Mouse (Mus musculus) spleen, adult 12 weeks (tissue): ENCODE measurements around the gene Vps52.

Source experiments
- DNase-seq: peaks from one replicate; pipeline ENCODE4 v3.0.0; 2022; ENCODE audit warnings: low spot score

Gene Vps52

DNA sequence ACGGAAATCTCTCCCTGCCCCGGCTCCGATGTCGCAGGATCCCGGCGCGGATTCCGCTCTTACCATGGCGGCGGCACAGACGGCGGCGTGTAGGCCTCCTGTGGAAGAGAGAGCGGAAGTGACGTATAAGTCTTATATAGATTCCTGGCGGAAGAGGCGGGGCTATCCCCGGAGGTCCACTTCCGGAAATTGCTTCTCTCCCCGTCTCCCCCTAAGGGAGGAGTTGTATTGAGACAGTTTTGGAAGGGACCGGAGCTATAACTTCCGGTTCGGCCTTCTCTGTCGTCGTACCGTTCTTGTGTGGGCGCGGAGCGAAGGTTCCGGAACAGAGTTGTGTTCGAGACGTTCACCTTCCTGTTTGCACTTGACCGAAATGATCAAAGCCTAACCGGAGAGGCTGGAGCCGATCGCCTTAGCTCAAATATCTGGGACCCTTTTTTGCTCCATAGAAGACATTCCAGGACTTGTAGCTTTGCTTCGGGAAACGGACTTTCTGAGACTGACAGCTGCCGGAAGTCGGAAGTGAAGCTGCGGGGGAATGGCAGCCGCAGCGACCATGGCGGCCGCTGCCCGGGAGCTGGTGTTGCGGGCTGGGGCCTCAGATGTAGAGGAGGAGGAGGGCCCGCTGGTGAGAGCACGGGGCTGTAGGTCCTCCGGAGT lies at the start of gene Vps52, which contains the start of gene Rps18:
Gene Vps52, plus strand, starts transcription at position 258 of the 660 bp plus-strand sequence.
Gene Rps18, minus strand, starts transcription at position 447 of the 660 bp plus-strand sequence.
- peak; percentile 95 for DNase-seq

DNA sequence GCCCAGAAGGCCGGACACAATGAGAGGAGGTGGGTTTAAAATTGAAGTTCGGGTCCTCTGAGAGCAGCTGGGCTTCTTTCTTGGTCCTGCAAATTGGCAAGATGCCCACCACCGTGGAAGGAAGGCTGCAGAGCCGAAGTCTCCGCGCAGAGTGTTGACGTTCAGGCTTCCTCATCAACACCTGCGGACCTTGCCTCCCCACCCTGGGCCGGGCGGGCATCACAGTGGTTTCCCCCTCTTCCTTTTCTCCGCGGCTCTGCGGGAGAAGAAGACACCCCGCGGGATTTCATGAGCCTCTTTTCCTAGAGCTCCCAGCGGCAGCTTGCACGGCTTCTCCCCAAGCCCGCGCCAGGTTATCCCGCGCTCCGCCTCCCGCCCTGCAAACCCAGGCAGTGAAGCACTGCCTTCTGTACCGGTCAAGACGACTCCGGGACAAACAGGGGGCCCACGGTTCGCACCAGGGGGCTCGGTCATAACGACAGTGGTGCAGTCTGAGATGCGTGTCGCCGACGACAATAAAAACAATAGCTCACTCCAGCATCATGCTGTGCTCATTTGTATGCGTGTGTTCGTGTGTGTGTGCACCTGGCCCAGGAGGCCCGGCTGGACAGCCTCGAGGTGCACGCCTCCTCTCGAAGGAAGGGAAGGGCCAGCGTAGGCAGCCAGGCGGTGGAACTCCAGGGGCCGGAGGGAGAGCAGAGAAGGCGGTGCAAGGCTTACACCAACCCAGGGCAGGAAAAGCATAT lies 47.1 kb upstream of the Vps52 start:
- DNase-seq = no peak

DNA sequence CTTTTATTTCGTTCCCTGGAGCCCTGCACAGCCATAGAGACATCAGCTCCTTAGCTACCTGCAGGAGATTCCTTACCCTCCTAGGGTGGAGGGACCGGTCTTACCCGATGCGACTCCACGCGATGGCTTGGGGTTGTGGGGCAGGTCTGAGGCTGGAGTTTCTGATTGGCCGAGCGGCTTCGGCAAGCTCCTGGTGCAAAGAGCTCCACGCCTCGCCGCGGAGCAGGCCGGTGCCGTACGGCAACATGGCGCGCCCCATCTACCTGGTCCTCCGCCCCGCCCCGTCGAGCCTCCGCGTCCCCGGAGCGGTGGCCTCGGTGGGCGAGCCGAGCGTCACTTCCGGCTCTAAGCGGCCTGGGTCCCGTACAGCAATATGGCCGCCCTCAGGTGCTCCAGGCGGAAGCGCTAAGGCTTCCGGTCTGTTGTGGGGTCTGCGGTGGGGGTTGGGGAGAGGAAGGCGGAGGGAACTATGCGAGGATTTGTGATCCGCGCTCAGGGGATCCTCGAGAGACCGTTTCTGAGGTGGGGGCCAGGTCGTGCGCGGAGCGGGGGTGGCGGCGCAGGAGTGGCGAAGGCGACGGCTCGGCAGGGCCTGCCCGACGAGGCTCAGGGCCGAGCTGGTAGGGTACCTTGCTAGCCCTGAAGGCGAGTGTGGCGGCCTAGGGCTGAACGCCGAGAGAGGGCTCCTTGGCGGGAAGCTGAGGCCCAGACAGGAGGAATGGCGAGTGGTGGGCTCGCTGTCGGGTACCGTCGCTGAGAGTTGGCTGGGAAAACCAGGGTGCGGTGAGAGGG lies 46.3 kb upstream of the Vps52 start, which contains the start of gene Daxx:
Gene Daxx, plus strand, starts transcription at position 338 of the 792 bp plus-strand sequence.
- peak; percentile 95 for DNase-seq

DNA sequence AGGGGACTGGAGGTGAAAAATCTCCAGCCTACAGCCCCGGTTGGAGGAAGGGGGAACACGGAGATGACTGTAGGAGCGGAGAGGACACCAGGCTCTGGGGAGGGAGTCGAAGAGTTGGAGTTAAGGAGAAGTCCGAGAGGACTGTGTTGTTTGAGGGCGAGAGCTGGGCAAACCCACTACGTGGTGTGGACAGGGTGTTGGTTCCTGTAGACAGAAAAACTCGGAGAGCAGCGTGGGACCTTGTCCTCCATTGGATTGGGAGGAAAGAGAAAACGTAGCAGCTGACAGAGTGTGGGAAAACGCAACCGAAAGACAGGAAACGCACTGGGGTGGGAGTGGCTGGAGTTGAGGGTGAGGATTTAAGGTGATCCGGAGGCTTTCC lies 45.8 kb upstream of the Vps52 start:
- DNase-seq = no peak

DNA sequence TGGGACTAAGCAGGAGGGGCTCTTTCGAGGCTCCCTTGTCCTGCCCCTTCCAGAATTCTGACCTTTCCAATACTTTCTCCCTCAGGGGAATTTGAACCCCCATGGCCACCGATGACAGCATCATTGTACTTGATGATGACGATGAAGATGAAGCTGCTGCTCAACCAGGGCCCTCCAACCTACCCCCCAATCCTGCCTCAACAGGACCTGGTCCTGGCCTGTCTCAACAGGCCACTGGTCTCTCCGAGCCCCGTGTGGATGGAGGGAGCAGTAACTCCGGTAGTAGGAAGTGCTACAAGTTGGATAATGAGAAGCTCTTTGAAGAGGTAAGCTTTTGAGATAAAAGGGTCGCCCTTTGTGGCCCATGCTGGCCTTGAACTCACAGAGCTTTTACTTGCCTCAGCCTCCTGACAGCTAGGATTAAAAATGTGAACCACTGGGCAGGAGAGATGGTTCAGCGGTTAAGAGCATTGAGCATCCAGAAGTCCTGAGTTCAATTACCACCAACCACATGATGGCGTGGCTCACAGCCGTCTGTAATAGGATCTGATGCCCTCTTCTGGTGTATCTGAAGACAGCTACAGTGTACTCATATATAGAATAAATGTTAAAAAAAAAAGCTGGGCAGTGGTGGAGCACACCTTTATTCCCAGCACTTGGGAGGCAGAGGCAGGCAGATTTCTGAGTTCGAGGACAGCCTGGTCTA lies 45.1 kb upstream of the Vps52 start:
- no peak for DNase-seq

DNA sequence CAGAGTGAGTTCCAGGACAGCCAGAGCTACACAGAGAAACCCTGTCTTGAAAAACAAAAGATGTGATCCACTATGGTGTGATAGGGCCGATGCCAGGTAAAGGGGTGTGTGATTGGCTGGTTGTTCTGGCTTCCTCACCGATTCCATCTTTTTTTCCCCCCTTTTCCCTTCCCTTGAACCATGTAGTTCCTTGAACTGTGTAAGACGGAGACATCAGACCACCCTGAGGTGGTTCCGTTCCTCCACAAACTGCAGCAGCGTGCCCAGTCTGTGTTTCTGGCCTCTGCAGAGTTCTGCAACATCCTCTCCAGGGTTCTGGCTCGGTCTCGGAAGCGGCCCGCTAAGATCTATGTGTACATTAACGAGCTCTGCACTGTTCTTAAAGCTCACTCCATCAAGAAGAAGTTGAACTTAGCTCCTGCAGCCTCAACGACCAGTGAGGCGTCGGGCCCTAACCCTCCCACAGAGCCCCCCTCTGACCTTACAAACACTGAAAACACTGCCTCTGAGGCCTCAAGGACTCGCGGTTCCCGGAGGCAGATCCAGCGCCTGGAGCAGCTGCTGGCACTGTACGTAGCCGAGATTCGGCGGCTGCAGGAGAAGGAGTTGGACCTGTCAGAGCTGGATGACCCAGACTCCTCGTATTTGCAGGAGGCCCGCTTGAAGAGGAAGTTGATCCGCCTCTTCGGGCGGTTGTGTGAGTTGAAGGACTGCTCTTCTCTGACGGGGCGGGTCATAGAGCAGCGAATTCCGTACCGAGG lies 44.4 kb upstream of the Vps52 start:
- no peak for DNase-seq

DNA sequence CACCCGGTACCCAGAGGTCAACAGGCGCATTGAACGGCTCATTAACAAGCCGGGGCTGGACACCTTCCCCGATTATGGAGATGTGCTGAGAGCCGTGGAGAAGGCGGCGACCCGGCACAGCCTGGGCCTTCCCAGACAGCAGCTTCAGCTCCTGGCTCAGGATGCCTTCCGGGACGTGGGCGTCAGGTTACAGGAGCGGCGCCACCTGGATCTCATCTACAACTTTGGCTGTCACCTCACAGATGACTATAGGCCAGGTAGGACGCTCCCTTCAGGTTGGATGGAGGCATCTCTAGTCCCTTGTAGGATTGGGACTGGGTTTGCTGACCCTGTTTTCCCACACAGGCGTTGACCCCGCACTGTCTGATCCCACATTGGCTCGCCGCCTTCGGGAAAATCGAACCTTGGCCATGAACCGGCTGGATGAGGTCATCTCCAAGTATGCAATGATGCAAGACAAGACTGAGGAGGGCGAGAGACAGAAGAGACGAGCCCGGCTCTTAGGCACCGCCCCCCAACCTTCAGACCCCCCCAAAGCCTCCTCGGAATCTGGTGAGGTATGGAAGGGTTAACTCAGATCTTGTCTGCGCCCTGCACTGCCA lies 43.7 kb upstream of the Vps52 start:
- no peak for DNase-seq

DNA sequence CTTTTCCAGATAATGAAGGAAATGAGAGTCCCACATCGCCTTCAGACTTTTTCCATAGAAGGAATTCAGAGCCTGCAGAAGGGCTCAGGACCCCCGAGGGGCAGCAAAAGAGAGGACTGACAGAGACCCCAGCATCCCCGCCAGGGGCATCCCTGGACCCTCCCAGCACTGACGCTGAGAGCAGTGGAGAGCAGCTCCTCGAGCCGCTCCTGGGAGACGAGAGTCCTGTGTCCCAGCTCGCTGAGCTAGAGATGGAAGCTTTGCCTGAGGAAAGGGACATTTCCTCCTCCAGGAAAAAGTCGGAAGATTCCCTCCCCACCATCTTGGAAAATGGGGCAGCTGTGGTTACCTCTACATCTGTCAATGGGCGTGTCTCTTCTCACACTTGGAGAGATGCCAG lies 42.3 kb upstream of the Vps52 start:
- DNase-seq = no peak

DNA sequence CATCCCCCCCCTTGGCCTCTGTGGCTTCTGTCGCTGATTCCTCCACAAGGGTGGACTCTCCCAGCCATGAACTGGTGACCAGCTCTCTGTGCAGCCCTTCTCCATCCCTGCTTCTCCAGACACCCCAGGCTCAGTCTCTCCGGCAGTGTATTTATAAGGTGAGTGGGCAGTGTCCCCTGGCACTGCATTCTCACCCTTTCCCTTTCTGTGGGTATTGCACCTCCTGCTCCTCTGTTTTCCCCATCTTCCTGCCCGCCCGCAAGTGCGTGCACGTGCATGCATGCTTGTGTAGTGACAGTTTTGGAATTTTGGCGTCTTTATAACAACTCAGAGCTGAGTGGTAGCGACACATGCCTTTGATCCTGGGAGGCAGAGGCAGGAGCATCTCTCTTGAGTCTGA lies 41.7 kb upstream of the Vps52 start:
- no peak for DNase-seq

DNA sequence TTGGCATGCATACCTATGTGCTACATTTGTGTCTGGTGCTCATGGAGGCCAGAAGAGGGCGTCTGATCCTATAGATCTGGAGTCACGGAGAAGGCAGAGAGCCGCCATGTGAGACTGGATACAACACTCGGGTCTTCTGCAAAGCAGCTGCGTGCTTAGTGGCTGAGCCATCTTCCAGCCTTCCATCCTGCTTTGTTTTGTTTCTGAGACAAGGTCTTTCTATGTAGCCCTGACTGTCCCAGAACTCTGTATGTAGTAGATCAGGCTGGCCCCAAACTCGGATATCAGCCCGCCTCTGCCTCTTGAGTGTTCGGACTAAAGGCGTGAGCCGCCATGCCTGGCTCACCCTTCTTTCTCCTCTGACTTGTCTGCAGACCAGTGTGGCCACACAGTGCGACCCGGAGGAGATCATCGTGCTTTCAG lies 40.6 kb upstream of the Vps52 start:
- no peak for DNase-seq

DNA sequence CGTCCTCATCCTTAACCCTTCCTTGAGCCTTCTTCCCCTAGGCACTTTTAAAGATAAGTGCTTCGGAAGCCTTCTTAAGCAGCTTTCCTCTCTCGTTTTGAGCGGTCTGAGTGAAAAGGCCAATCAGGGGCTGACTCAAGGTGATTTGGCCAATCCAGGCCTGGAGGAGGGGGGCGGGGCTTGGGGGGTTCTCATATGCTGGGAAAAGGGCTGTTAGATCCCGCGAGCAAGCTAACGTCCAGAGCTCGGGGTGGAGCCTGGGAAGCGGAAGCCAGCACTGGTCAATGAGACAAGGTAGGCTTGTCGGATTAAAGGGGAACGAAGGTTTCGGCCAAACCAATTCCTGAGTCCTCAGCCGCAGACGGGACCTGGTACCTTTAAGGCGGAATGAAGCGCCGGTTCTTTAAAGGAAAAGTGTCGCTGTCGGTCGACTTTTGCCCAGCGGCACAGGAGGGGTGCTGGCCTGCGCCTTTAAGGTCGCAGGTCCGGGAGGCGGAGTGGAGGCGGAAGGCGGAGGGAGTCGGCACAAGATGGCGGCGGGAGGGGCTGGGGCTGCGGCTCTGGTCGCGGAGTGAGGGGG lies 39.9 kb upstream of the Vps52 start, which contains the start of the genes Tapbp and Zbtb22:
Gene Tapbp, plus strand, starts transcription at position 229 of the 580 bp plus-strand sequence.
Gene Zbtb22, plus strand, starts transcription at position 234 of the 580 bp plus-strand sequence.
- DNase-seq = peak; percentile 90

DNA sequence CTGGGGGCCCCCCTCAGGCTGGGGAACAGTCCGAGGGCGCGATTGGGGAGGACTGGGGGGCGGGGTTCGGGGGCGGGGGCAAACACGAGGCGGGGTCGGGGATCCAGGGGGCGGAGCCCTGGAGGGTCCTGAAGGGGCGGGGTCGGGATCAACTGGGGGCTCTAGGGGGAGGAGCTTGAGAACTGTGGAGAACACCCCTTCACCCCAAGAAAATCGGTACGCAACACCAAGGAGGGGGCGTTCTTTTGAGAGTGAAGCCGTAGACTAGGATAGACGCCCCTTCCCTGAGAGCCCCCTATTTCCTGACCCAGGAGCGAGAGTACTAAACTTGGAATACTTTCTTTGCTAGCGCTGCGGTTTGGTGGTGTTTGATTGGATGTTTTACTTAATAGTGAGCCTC lies 39.3 kb upstream of the Vps52 start:
- no peak for DNase-seq

DNA sequence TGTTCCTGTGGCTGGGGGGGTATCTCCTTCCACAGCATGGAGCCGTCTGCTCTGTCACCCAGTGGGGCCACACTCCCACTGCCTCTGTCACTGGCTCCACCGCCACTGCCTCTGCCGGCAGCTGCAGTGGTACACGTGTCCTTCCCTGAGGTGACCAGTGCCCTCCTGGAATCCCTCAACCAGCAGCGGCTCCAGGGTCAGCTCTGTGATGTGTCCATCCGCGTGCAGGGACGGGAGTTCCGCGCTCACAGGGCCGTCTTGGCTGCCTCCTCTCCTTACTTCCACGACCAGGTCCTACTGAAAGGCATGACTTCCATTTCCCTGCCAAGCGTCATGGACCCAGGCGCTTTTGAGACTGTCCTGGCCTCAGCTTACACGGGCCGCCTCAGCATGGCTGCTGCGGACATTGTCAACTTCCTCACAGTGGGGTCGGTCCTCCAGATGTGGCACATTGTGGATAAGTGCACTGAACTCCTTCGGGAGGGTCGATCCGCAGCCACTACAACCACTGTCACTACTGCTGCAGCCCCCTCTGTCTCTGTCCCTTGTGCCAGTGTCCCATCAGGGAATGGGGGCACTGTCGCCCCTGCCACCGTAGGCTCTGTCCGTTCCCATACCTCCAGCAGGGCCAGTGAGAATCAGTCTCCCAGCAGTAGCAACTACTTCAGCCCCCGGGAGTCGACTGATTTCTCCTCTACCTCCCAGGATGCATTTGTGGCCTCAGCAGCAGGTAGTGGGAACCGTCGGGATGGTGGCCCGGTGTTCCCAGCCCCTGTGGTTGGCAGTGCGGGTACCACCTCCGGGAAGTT lies 38.6 kb upstream of the Vps52 start:
- DNase-seq = no peak

DNA sequence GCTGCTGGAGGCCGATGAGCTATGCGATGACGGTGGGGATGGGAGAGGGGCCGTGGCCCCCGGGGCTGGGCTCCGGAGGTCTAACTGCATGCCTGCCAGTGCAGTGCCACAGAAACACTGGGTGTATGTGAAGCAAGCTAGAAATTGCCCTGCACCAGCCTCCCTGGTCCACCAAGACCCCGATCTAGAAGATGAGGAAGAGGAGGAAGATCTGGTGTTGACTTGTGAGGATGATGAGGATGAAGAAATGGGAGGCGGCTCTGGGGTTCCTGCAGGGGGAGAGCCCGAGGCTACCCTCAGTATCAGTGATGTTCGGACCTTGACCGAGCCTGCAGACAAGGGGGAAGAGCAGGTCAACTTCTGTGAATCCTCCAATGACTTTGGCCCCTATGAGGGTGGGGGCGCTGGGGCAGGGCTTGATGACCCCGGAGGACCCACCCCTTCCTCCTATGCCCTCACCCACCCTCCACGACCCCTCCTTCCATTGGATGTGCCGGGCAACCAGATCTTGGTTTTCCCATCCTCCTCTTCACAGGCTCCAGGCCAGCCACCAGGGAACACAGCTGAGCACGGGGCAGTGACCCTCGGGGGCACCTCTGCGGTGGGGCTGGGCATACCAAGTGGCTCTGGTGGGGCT lies 37.8 kb upstream of the Vps52 start:
- no peak for DNase-seq

DNA sequence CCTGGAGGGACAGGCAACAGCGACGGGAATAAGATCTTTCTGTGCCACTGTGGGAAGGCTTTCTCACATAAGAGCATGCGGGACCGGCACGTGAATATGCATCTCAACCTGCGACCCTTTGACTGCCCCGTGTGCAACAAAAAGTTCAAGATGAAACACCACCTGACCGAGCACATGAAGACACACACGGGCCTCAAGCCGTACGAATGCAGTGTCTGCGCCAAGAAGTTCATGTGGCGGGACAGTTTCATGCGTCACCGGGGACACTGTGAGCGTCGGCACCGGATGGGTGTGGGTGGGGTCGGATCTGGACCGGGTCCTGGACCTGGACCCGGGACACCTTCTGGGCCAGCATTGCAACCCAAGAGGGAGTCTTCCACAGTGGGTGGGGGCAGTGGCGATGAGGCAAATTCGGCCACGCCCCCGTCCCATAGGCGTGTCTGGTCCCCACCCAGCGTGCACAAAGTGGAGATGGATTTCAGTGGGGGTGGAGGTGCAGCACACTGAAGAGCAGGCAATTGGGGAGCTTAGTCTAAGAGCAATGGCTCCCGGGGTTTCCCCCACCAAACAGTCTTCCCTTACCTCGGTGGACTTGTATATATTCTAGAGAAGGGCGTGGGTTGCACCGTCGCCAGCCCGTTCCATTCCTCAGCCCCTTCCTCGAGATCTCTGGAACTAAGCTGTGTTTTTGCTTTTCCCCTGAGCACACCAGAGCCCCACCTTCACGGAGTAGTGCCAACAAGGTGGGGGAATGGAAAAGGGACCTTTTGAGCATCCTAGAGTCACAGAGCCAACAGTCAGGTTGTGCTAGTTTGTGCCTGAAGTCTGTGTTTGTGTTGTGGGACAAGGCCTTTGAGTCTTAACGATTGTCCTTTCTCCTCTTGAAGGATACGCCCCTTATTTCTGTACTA lies 37.1 kb upstream of the Vps52 start:
- DNase-seq = no peak

DNA sequence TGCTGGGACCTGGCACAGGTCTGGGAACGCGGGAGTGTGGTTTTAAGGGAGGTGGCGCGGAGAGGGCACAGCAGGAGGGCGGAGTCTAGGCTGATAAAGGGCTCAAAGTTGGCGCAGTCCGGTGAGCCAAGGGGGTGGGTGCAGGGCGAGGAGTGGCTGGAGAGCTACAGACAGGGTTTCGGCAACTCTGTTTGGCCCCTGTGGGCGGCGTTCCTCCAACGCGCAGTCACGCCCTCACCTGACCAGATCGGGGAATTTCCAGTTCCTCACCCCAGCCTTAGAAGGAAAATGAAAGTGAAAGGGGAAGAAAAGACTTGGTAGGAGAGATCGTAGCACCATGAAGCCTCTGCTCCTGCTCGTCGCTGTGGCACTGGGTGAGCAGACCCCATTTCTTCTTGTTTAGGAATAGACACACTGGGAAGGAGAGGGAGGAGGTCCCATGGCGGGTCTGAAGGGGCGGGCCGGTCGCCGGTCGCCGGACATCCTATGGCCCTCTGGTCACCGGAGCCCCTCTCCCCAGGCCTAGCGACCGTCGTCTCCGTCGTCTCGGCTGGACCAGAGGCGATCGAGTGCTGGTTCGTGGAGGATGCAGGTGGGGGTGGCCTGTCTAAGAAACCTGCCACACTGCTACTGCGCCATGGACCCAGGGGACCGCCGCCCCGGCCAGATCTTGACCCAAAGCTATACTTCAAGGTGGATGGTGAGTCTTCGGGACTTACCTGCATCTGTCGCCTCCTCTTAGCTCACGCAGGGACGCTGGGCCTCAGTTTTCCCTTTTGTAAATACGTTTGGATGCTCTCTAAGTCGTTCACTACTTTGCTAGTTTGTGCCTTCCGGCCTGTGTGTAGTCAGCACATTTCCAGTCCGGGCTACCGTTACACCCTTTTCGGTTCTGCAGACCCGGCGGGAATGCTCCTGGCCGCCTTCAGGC lies 36.0 kb upstream of the Vps52 start:
- DNase-seq = peak; percentile 77
